Mouse (Mus musculus): ENCODE results near the gene Tanc2. TPM values are rescaled to one million over a fixed set of nuclear protein-coding genes. Genes with fewer than 3 reads are reported as not detected.

Gene Tanc2
- polyA plus RNA-seq, 1 experiment from 2014 or later: 2.9 TPM

GRCm38 (mm10) chr11:105655335-105655734 is 65.5 kb downstream of the Tanc2 start:
- no peak overlapping the region for H3K4me3 ChIP-seq (ENCODE audit: low read depth, low read length)
- WGBS: 71% methylated on average over 4 of the region's 4 CpGs
- no peaks in the 10 kb centered on the region for H3K4me1 ChIP-seq (replicated peaks; ENCODE audit: control insufficient read depth, insufficient read depth)
- DNase-seq (ENCODE audit: low spot score) (no peak), ATAC-seq (ENCODE audit: low FRiP score, low TSS enrichment) (no peak)
- H3K27me3 ChIP-seq (ENCODE audit: control insufficient read depth, insufficient read depth, low read length): no peaks in the 10 kb centered on the region
- no peaks in the 10 kb centered on the region for H3K9me3 ChIP-seq (ENCODE audit: control insufficient read depth, low read length)
- TF ChIP-seq CTCF (IDR thresholded peaks at IDR 0.05; ENCODE audit: low read depth) (no peak), EP300 (optimal IDR thresholded peaks at IDR 0.05) (no peak)
- H3K36me3 ChIP-seq (ENCODE audit: control insufficient read depth, insufficient read depth, low read length): no peaks in the 10 kb centered on the region
- no peak overlapping the region for H3K4me2 ChIP-seq (replicated peaks; ENCODE audit: low read depth)
- H3K27ac ChIP-seq (replicated peaks): no peak overlapping the region
- H3K9ac ChIP-seq (ENCODE audit: low read length): no peak overlapping the region

- no peak overlapping the region for H3K9ac ChIP-seq (ENCODE audit: low read length)
- H3K9me3 ChIP-seq (ENCODE audit: control insufficient read depth, low read length): no peaks in the 10 kb centered on the region
- no peak for DNase-seq (ENCODE audit: low spot score)
- no peak for TF ChIP-seq EP300 (optimal IDR thresholded peaks at IDR 0.05)
- no peak for TF ChIP-seq CTCF (IDR thresholded peaks at IDR 0.05; ENCODE audit: low read depth)
- no peak overlapping the region for H3K4me3 ChIP-seq (ENCODE audit: low read depth, low read length)
- no peaks in the 10 kb centered on the region for H3K36me3 ChIP-seq (ENCODE audit: control insufficient read depth, insufficient read depth, low read length)
- no peak overlapping the region for H3K4me2 ChIP-seq (replicated peaks; ENCODE audit: low read depth)
- H3K4me1 ChIP-seq (replicated peaks; ENCODE audit: control insufficient read depth, insufficient read depth): no peaks in the 10 kb centered on the region
- WGBS: 92% methylated on average over 1 of the region's 1 CpGs
- H3K27me3 ChIP-seq (ENCODE audit: control insufficient read depth, insufficient read depth, low read length): no peaks in the 10 kb centered on the region
- H3K27ac ChIP-seq (replicated peaks): no peak overlapping the region
- no peak for ATAC-seq (ENCODE audit: low FRiP score, low TSS enrichment)
These were observed 78.1 kb downstream of the Tanc2 start for GRCm38 (mm10) chr11:105667879-105668278.

GRCm38 (mm10) chr11:105678996-105679395 is 89.2 kb downstream of the Tanc2 start:
- DNase-seq (ENCODE audit: low spot score) (no peak), ATAC-seq (ENCODE audit: low FRiP score, low TSS enrichment) (no peak)
- Histone ChIP-seq H3K36me3 (ENCODE audit: control insufficient read depth, insufficient read depth, low read length) (no peaks in the 10 kb centered on the region), H3K4me2 (replicated peaks; ENCODE audit: low read depth) (no peak overlapping the region), H3K4me3 (ENCODE audit: low read depth, low read length) (no peak overlapping the region), H3K9ac (ENCODE audit: low read length) (no peak overlapping the region), H3K27me3 (ENCODE audit: control insufficient read depth, insufficient read depth, low read length) (no peaks in the 10 kb centered on the region), H3K27ac (replicated peaks) (no peak overlapping the region), H3K4me1 (replicated peaks; ENCODE audit: control insufficient read depth, insufficient read depth) (no peaks in the 10 kb centered on the region), H3K9me3 (ENCODE audit: control insufficient read depth, low read length) (no peaks in the 10 kb centered on the region)
- 89% methylated on average over 1 of the region's 1 CpGs for WGBS
- no peak for TF ChIP-seq CTCF (IDR thresholded peaks at IDR 0.05; ENCODE audit: low read depth)
- TF ChIP-seq EP300 (optimal IDR thresholded peaks at IDR 0.05): no peak

GRCm38 (mm10) chr11:105684747-105685146 is 95.0 kb downstream of the Tanc2 start:
- Histone ChIP-seq H3K4me2 (replicated peaks; ENCODE audit: low read depth) (no peak overlapping the region), H3K27me3 (ENCODE audit: control insufficient read depth, insufficient read depth, low read length) (no peaks in the 10 kb centered on the region), H3K9me3 (ENCODE audit: control insufficient read depth, low read length) (no peaks in the 10 kb centered on the region), H3K36me3 (ENCODE audit: control insufficient read depth, insufficient read depth, low read length) (no peaks in the 10 kb centered on the region), H3K4me1 (replicated peaks; ENCODE audit: control insufficient read depth, insufficient read depth) (no peaks in the 10 kb centered on the region), H3K9ac (ENCODE audit: low read length) (no peak overlapping the region), H3K4me3 (ENCODE audit: low read depth, low read length) (no peak overlapping the region), H3K27ac (replicated peaks) (no peak overlapping the region)
- TF ChIP-seq CTCF (IDR thresholded peaks at IDR 0.05; ENCODE audit: low read depth): peak; percentile 44
- no peak for TF ChIP-seq EP300 (optimal IDR thresholded peaks at IDR 0.05)
- DNase-seq (ENCODE audit: low spot score) (no peak), ATAC-seq (ENCODE audit: low FRiP score, low TSS enrichment) (no peak)

DNA sequence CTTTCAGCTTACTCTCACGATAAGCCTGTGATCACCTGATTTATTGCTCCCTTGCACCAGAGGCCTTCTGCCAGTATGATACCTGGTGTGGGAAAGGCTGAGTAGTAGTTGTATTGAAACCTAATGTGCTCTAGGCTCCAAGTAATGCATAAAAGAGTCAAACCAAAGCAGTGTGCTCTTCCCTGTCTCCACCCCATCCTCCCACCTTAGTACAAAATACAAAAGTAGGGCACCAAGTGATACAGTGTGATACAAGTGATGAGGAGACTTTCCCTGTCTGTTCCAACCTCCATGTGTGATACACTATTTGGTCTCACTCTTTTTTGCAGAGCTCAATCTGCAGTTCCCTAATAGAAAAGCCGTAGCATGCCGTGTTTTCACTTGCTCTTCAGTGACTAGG is 110.7 kb downstream of the Tanc2 start:
- Histone ChIP-seq H3K4me2 (replicated peaks; ENCODE audit: low read depth) (no peak overlapping the region), H3K9me3 (ENCODE audit: control insufficient read depth, low read length) (no peaks in the 10 kb centered on the region), H3K27me3 (ENCODE audit: control insufficient read depth, insufficient read depth, low read length) (no peaks in the 10 kb centered on the region), H3K9ac (ENCODE audit: low read length) (no peak overlapping the region), H3K4me1 (replicated peaks; ENCODE audit: control insufficient read depth, insufficient read depth) (no peaks in the 10 kb centered on the region), H3K36me3 (ENCODE audit: control insufficient read depth, insufficient read depth, low read length) (no peaks in the 10 kb centered on the region), H3K27ac (replicated peaks) (no peak overlapping the region), H3K4me3 (ENCODE audit: low read depth, low read length) (no peak overlapping the region)
- ATAC-seq (ENCODE audit: low FRiP score, low TSS enrichment) (no peak), DNase-seq (ENCODE audit: low spot score) (no peak)
- 60% methylated on average over 3 of the region's 3 CpGs for WGBS
- TF ChIP-seq EP300 (optimal IDR thresholded peaks at IDR 0.05) (no peak), CTCF (IDR thresholded peaks at IDR 0.05; ENCODE audit: low read depth) (no peak)

GRCm38 (mm10) chr11:105719660-105720059 is 129.9 kb downstream of the Tanc2 start:
- Histone ChIP-seq H3K9me3 (ENCODE audit: control insufficient read depth, low read length) (no peaks in the 10 kb centered on the region), H3K36me3 (ENCODE audit: control insufficient read depth, insufficient read depth, low read length) (no peaks in the 10 kb centered on the region), H3K9ac (ENCODE audit: low read length) (no peak overlapping the region), H3K4me1 (replicated peaks; ENCODE audit: control insufficient read depth, insufficient read depth) (no peaks in the 10 kb centered on the region), H3K27ac (replicated peaks) (no peak overlapping the region), H3K27me3 (ENCODE audit: control insufficient read depth, insufficient read depth, low read length) (no peaks in the 10 kb centered on the region), H3K4me3 (ENCODE audit: low read depth, low read length) (no peak overlapping the region), H3K4me2 (replicated peaks; ENCODE audit: low read depth) (no peak overlapping the region)
- DNase-seq (ENCODE audit: low spot score): no peak
- 15% methylated on average over 1 of the region's 1 CpGs for WGBS
- no peak for TF ChIP-seq EP300 (optimal IDR thresholded peaks at IDR 0.05)
- no peak for TF ChIP-seq CTCF (IDR thresholded peaks at IDR 0.05; ENCODE audit: low read depth)
- ATAC-seq (ENCODE audit: low FRiP score, low TSS enrichment): no peak

Measured in stomach, postnatal 0 days (tissue).